8 mouse cellular contexts compared by ENCODE assay signal in genomic region chr11:69996161-69997061, GRCm38 (mm10). TPM values are rescaled to one million over a fixed set of nuclear protein-coding genes. Genes with fewer than 3 reads are reported as not detected.
DNase-seq lines count a peak whose midpoint lies in the region; ATAC-seq lines count a peak whose summit lies in the region.

No protein-coding gene starts in this region.

- under 1% methylated on average over 58 of the region's 66 CpGs for WGBS in heart, embryonic 13.5 days
- WGBS in midbrain, embryonic 14.5 days = under 1% methylated on average over 66 of the region's 66 CpGs

- peaks cover 45% of the 10 kb centered on the region for H3K4me1 ChIP-seq in heart, embryonic 13.5 days
- H3K4me1 ChIP-seq in midbrain, embryonic 14.5 days (ENCODE audit: control insufficient read depth, insufficient read depth, low read length) = peaks cover 23% of the 10 kb centered on the region

- no peaks in the 10 kb centered on the region for H3K9me3 ChIP-seq in heart, embryonic 13.5 days
- H3K9me3 ChIP-seq in midbrain, embryonic 14.5 days (ENCODE audit: control insufficient read depth, low read length) = no peaks in the 10 kb centered on the region

- peak overlapping the region; percentile 100 for H3K9ac ChIP-seq in heart, embryonic 13.5 days
- peak overlapping the region; percentile 83 for H3K9ac ChIP-seq in midbrain, embryonic 14.5 days (replicated peaks; ENCODE audit: low read length)

- no peaks in the 10 kb centered on the region for H3K27me3 ChIP-seq in heart, embryonic 13.5 days (replicated peaks)
- no peaks in the 10 kb centered on the region for H3K27me3 ChIP-seq in midbrain, embryonic 14.5 days (ENCODE audit: control insufficient read depth, insufficient read depth, low read length)

- H3K4me2 ChIP-seq in heart, embryonic 13.5 days = peak overlapping the region; percentile 70
- peak overlapping the region; percentile 71 for H3K4me2 ChIP-seq in midbrain, embryonic 14.5 days (ENCODE audit: low read length)

- ATAC-seq in heart, embryonic 13.5 days (ENCODE audit: extremely low read depth, insufficient number of reproducible peaks, low FRiP score, low TSS enrichment) = no peak
- ATAC-seq in midbrain, embryonic 14.5 days (ENCODE audit: low FRiP score, low TSS enrichment) = peak; percentile 0; the same call in 1 of the 2 replicates

- peaks cover 53% of the 10 kb centered on the region for H3K36me3 ChIP-seq in heart, embryonic 13.5 days
- peaks cover 38% of the 10 kb centered on the region for H3K36me3 ChIP-seq in midbrain, embryonic 14.5 days (ENCODE audit: control insufficient read depth, insufficient read depth, low read length)

- peak overlapping the region; percentile 99 for H3K27ac ChIP-seq in heart, embryonic 13.5 days (replicated peaks)
- H3K27ac ChIP-seq in midbrain, embryonic 14.5 days (replicated peaks; ENCODE audit: low read depth, low read length) = peak overlapping the region; percentile 92

- H3K4me3 ChIP-seq in heart, embryonic 13.5 days = peak overlapping the region; percentile 99
- peak overlapping the region; percentile 91 for H3K4me3 ChIP-seq in midbrain, embryonic 14.5 days (replicated peaks; ENCODE audit: low read depth, low read length)

- DNase-seq in right cerebral cortex, postnatal 10 days (ENCODE audit: low spot score in 2 of 2) = peak; percentile 62 to 68
- DNase-seq in right cerebral cortex, postnatal 25 days = no peak
- DNase-seq in cerebellum, postnatal 10 days = peak; percentile 78 to 83
- DNase-seq in kidney, postnatal 10 days = peak; percentile 82
- DNase-seq in midbrain, embryonic 14.5 days = peak; percentile 71
- peak; percentile 54 to 64 for DNase-seq in thymus, adult 18-20 months
- no peak for DNase-seq in layer of hippocampus, adult 9-11 months

RNA-seq across cellular contexts. Expression of gene Phf23, which starts 0.8 kb away (rescaled TPM):
- polyA plus RNA-seq in heart, embryonic 13.5 days (2015; fragmentation: Nextera tagmentation; extraction: Ambion mirVana) = 43.8 and 47.9 TPM in 2 replicates
- polyA plus RNA-seq in midbrain, embryonic 14.5 days (2014; fragmentation: Nextera tagmentation; extraction: Ambion mirVana) = 41.3 and 48.9 TPM in 2 replicates

RNA-seq across cellular contexts. Expression of gene Dvl2, which starts 4.0 kb away (rescaled TPM):
- polyA plus RNA-seq in heart, embryonic 13.5 days (2015; fragmentation: Nextera tagmentation; extraction: Ambion mirVana) = 20.7 and 22.0 TPM in 2 replicates
- 22.9 and 23.0 TPM in 2 replicates for polyA plus RNA-seq in midbrain, embryonic 14.5 days (2014; fragmentation: Nextera tagmentation; extraction: Ambion mirVana)

RNA-seq across cellular contexts. Expression of gene Gabarap, which starts 5.5 kb away (rescaled TPM):
- 456 and 466 TPM in 2 replicates for polyA plus RNA-seq in heart, embryonic 13.5 days (2015; fragmentation: Nextera tagmentation; extraction: Ambion mirVana)
- 616 and 626 TPM in 2 replicates for polyA plus RNA-seq in midbrain, embryonic 14.5 days (2014; fragmentation: Nextera tagmentation; extraction: Ambion mirVana)

RNA-seq across cellular contexts. Expression of gene Elp5, which starts 14.1 kb away (rescaled TPM):
- polyA plus RNA-seq in heart, embryonic 13.5 days (2015; fragmentation: Nextera tagmentation; extraction: Ambion mirVana) = 111 and 119 TPM in 2 replicates
- 162 and 193 TPM in 2 replicates for polyA plus RNA-seq in midbrain, embryonic 14.5 days (2014; fragmentation: Nextera tagmentation; extraction: Ambion mirVana)

RNA-seq across cellular contexts. Expression of gene Ctdnep1, which starts 15.5 kb away (rescaled TPM):
- 21.0 and 21.1 TPM in 2 replicates for polyA plus RNA-seq in heart, embryonic 13.5 days (2015; fragmentation: Nextera tagmentation; extraction: Ambion mirVana)
- polyA plus RNA-seq in midbrain, embryonic 14.5 days (2014; fragmentation: Nextera tagmentation; extraction: Ambion mirVana) = 24.4 and 39.0 TPM in 2 replicates

Comparison
In these comparisons a context has a peak if more than half of its experiments do, and no peak if none do; other contexts are left out.
1. DNase-seq: peak in right cerebral cortex, postnatal 10 days (2 of 2), cerebellum, postnatal 10 days (2 of 2), kidney, postnatal 10 days (single experiment), midbrain, embryonic 14.5 days (single experiment) and thymus, adult 18-20 months (2 of 2); none in right cerebral cortex, postnatal 25 days (single experiment) and layer of hippocampus, adult 9-11 months (single experiment).